Mouse (Mus musculus): Measurements from ENCODE around the gene Ppfibp2.

The Ppfibp2 gene

DNA sequence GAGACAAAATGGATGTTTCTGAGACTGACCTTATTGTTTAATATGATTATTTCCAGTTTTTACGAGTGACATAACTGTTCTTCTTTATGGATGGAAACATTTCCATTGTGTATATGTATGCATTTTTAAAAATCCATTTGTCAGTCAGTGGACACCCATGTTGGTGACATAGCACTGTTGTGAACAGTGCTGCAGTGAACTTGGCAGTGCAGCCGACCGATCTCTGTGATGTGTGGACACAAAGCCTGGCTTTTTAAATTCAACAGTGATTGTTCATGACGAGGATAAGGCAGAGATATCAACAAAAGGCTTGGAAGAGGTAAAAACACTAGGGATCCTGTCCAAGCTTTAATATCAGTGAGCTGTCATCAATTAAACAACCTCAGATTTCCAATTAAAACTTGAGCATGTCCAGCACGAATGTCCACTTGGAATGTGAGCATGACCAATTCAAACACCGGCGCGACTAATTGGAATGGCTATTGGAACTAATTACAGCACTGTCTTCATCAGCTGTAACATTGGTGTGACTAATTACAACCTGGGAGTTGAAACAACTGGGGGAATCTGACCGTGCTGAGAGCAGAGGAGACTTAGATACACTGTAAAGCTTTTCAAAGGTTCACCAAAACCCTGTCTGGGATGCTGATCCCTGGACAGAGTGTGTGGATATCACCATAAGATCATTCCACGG, 99.4 kb downstream of the Ppfibp2 start:
- in situ Hi-C loops (cut with MboI; ENCODE audit: low sequenced_read_pairs) = no loop called here

DNA sequence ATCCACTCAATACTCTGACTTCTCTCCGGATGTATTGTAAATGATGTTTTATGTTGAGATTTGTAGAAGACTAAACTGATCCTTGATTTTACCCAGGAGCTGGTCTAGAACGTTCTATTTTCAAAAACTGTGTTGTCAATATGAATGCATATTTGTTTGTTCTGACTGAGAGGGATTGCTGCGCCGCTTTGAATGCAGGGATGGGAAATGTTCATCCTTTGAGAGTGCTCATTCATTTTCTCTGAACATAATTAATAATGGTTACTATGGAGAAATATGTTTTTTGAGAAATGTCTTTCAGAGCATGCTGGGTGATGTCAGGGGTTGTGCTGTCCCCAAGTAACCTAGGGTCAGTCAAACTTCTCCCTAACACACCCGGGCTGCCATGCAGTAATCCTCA, 102.1 kb downstream of the Ppfibp2 start:
- in situ Hi-C loops (cut with MboI; ENCODE audit: low sequenced_read_pairs) = no loop called here

DNA sequence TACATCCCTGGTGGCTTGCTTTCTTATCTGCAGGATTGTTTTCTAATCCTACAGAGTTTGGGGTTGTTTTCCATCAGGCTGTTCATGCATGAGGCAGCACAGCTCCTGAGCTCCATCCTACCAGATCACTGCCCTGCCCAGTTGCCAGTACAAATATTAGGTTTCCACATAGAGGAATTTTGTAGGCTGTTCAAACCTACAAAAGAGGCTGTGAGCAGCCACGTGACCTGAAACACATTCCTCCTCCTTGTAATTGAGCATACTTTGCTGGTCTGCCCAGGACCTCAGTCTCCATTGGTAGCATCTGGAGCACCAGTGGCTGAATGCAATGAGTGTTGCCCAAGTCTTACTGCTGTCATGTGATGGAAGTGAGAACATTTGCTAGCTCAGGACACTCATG, 104.9 kb downstream of the Ppfibp2 start:
- in situ Hi-C loops (cut with MboI; ENCODE audit: low sequenced_read_pairs) = no loop called here

DNA sequence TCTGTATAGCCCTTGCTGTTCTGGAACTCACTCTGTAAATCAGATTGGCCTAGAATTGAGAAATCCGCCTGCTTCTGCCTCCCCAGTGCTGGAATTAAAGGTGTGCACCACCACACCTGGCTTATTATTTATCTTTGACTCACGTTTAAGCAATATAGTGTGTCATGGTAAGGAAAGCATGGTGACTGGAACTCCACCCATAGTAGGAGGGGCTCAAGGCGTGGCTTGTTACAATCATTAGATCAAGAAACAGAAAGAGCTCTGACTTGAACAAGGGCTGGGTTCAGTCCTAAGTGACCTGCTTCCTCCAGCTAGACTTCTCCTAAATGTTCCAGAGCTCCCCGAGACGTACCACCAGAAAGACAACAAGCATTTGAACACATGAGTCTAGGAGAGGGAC, 105.6 kb downstream of the Ppfibp2 start:
- in situ Hi-C loops (cut with MboI; ENCODE audit: low sequenced_read_pairs) = no loop called here

DNA sequence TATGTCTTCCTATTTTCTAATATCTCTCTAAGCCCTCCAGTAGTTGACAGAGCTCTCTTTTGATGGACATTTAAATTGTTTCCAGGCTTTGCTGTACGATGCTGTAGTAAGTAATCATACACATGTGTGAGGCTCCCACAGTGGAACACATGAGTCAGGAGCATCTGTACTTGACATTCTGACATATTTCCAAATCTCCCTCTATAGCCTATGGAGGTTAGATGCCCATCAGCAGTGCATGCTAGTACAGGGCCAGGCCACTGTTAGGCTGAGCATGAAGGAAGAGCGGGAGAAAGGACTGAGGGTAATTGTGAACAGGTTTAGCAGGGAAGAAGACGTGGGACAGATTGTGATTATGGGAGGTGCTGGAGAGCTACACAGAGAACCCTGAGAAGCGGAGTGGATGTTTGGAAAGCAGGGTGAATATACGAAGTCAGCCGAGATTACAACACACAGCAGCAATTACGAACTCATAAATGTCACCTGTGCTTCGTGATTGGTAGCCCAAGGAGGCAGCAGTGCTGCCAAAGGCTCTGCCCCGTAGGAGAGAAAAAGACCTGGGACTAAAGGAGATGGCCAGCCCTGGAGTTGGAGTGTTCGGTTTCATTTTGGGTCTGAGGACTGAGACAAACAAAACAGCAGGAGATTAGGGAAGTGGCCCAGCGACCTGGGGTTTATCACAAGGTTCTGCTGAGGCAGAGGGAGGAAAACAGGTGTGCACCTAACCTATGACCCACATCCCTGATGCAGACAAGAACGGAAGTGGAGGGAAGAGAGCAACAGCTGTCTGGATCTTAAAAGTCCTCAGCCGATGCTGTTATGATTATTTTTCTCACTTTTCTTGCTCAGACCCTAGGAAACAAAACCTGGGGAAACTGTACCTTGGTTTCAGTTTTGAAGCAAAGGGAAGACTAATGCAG, 107.7 kb downstream of the Ppfibp2 start:
- in situ Hi-C loops (cut with MboI; ENCODE audit: low sequenced_read_pairs) = no loop called here

DNA sequence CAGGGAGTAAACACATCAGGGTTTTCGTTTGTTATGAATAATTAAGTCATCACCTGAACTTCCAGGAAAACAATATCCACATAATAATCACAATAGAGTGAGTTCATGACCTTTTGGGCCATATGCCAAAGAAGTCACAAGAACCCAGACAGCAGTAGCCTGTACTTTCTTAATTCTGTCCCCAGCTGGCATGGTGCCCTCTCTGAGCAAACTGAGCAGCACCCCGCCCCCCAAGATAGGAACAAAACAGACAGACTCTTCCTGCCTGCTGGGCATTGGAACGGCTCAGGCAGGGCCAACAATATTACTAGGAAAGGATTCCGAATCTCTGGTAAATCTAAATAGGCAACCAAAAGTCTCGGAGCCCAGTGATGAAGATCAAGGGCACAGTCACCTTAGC, 110.9 kb downstream of the Ppfibp2 start:
- in situ Hi-C loops (cut with MboI; ENCODE audit: low sequenced_read_pairs) = no loop called here

DNA sequence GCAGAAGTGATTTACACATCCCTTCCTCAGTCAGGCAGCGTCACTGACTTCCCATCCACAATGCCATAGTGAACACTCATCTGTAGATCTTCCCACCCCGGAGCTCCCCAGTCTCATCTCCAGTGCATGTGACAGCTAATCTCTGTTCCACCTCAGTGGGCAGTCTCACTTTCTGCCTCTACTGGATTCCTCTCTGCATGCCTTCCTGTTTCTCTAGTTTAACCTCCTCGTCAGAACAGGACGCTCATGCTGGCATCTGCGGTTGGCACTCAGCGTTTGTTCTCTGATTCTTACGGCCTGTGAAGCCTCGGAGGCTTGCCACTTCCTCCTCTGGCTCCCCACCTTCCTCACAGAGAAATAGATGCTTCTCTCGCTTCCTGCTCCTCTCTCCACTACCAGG, 112.6 kb downstream of the Ppfibp2 start:
- in situ Hi-C loops (cut with MboI; ENCODE audit: low sequenced_read_pairs) = no loop called here

DNA sequence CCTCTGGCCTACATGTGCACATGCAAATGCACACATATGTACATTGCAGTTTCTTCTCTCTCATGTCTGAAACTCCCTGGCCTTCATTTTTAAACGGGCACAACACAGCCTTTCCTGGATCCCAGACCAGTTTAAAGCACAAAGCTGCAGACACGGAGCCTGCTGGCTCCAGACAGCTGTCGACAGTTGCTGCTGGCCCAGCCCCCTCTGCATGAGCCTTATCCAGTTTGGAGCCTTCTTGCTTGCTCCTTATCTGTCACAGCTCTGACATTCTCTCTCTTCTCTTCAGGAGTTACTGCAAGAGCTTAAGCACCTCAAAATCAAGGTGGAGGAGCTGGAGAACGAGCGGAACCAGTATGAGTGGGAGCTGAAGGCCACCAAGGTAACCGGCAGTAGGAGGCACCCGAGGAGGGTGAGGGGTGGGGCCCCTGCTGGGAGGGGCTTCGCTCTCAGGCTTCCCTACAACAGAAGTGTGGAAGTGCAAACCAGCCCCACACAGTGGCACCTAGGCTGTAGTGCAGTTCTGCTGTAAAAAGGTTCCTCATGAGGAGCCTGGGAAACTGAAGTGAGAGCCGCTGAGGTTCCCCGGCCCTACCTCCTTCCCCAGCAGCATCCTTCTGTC, 113.6 kb downstream of the Ppfibp2 start:
- in situ Hi-C loops (cut with MboI; ENCODE audit: low sequenced_read_pairs) = no loop called here

DNA sequence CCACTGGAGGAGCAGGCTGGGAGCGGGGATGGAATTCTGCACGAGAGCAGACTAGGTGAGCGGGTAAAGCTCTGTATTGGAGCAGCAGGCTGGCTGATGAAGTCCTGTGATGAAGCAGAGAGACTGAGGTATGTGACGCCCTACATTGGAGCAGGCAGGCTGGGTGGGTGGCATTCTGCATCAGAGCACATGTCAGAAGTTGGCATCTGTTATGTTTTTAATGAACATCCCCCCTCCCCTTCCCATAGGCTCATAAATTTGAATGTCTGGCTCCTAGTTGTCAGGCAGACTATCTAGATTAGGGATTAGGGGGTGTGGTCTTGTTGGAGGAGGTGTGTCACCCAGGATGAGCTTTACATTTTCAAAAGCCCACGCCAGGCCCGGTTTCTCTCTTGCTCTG, 117.7 kb downstream of the Ppfibp2 start:
- in situ Hi-C loops (cut with MboI; ENCODE audit: low sequenced_read_pairs) = no loop called here

DNA sequence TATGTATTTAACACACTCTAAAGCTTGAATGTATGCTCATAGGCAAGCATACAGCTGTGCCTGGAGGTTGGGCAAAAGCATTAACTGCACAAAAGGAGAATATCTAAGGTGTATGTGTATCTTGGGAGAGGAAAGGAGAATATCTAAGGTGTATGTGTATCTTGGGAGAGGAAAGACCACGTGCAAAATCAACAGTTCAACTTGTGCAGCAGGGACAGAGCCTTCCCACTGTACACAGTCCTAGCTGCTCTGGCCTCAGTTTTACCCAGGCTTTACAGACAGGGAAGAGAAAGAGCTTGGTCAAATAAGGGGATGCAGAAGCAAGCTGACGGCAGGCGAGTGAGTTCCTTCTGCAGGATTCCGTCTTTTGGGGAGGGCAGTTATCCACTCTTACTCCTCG, 119.1 kb downstream of the Ppfibp2 start:
- in situ Hi-C loops (cut with MboI; ENCODE audit: low sequenced_read_pairs) = no loop called here

DNA sequence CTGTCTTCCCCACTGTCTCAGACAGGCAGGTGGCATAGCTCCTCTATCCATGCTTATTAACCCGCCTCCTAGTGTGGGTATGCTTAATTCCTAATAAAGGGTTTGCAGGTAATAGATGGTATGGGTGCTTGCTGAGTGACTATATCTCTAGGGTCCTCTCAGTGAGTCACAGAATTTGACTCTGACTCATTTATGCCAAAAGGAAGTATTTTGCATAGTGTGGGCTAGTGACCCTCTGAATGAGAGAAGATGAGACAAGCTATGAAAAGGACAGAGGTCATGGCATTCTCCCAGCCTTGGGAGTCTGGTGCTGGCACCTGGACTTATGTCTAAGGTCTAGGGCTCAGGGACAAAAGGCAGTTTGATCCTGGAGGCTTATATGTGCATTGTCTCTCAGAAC, 125.8 kb downstream of the Ppfibp2 start:
- in situ Hi-C loops (cut with MboI; ENCODE audit: low sequenced_read_pairs) = no loop called here

DNA sequence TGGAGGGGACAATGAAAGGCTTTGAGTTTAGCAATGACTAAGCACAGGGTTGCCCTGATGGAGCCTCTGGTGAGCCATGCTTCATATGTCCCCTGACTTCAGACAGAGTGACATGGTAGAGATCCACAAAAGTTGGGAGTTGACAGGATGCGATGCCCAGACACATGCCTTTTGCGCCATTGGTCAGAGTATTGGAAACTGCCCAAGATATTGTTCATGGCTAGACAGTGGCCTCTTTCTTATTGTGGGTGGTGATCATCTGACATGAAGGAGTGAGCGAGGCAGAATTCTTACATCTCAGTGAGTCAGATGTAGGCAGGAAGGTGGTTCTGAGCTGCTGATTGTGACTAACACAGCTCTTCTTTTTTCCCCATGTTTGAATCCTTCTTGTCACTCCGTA, 127.5 kb downstream of the Ppfibp2 start:
- in situ Hi-C loops (cut with MboI; ENCODE audit: low sequenced_read_pairs) = no loop called here

DNA sequence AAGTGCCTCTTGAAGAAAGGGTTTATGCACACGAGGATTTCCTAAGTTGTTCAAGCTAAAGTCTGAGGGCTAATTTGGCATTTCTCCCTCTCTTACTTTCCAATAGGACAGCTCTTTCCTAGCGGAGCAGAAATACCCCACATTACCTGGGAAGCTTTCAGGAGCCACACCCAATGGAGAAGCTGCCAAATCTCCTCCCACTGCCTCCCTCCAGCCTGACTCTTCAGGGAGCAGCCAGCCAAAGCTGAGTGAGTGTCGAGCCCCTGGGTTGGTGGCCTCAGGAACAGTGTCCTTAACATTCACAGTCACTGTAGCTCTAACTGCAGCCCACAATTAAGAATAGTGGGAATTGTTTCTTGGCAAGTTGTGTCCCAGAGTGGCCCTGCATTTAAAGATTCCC, 132.5 kb downstream of the Ppfibp2 start:
- in situ Hi-C loops (cut with MboI; ENCODE audit: low sequenced_read_pairs) = no loop called here

DNA sequence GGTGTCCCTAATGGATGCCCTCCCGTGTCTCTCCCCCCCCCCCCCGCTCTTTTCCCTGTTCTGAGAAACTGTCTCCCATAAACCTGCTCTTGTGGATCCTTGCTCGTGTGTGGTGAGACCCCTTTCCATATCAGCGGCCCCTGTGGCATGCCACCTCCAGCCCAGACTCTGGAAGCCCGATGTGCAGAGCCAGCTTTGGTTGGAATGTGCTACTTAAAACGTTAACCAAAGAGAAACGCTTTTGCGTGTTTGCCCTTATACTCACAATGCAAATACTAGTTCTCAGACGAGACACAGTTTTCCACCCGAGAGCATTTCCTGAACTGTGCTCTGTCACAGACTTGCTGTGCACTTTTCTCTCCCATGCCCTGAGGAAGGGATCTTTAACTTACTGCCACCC, 135.6 kb downstream of the Ppfibp2 start:
- in situ Hi-C loops (cut with MboI; ENCODE audit: low sequenced_read_pairs) = no loop called here

DNA sequence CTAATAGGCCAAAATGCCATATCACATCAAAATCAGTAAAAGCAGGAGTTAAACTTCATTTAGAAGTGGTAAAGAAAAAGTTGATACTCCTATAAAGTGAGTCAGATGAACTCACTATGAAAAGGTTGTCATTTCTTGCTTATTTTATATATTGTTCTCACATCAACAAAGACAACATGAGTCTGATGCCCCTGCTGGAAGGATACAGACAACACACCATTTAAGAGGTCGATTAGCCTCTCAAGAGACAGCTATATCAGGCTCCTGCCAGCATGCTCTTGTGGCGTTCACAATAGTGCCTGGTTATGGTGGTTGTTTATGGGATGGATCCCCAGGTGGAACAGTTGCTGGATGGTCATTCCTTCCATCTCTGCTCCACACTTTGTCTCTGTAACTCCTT, 138.2 kb downstream of the Ppfibp2 start:
- in situ Hi-C loops (cut with MboI; ENCODE audit: low sequenced_read_pairs) = no loop called here

DNA sequence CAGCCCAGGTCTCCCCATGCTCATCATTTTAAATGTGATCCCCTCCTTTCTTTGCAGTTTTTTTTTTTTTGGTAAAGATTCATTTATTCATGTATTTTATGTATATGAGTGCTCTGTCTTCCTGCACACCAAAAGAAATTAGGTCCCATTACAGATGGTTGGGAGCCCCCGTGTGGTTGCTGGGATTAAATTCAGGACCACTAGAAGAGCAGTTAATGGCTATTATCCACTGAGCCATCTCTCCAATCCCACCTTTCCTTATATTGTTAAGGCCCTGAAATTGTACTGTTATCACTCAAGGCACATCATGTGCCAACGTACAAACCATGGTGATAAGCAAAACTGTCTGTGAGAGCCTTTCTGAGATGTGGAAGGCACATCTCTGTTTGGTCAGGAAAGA, 143.7 kb downstream of the Ppfibp2 start:
- in situ Hi-C loops (cut with MboI; ENCODE audit: low sequenced_read_pairs) = no loop called here

DNA sequence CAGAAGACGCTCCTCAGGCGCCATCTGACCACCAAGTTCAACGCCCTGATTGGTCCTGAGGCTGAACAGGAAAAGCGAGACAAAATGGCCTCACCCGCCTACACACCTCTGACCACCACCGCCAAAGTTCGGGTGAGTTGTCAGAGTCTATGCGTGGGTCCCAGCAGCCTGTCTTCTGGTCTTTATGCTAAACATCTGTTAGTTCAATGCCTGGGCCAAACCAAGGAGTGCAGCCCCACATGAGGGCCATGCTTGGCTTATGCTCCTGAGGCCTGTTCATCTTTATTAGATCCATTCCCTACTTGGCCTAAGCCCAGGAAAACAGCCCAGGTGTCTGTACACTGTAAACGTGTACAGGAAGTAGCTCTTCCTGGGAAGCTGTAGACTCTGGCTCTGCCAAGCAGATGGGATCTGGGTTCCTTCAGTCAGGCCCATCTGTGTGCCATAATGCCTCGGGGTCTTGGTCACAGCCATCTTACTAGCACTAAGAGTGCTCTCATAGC, 148.0 kb downstream of the Ppfibp2 start:
- in situ Hi-C loops (cut with MboI; ENCODE audit: low sequenced_read_pairs) = no loop called here

DNA sequence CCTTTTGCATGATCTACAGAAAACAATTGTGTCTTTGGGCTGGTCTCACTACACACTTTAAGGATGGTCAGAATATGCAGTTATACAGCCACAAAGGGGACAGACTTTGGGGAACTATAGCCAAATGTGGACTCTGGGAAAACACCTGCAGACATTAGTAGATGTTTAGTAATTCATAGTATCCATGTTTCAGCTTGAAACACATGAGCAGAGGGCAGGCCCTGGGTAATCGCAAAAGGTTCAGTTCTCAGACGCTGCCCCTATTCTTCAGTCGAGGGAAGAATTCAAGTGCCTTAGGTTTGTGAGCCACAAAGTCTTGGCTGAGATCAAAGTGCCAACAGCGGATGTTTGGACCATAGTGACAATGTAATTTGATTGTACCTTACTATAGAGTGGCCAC, 149.4 kb downstream of the Ppfibp2 start:
- in situ Hi-C loops (cut with MboI; ENCODE audit: low sequenced_read_pairs) = no loop called here

DNA sequence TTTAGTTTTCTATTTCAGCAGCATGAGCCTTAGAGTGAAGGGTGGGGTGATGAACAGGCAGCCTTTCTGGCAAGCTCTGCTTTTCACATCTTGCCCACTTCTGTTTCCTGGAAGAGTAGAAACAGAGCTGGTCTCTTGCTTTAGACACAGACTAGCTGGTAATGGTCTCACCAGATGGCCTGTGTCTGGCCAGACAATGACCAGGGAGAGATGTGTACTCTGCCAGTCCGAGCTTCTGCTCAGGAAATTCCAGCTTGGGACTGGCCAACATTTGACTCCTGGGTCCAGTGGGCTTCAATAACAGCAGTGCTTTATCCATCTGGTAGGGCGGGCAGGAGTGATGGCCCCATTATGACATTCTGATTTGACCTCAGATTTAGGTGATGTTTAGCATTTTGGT, 150.1 kb downstream of the Ppfibp2 start:
- in situ Hi-C loops (cut with MboI; ENCODE audit: low sequenced_read_pairs) = no loop called here

DNA sequence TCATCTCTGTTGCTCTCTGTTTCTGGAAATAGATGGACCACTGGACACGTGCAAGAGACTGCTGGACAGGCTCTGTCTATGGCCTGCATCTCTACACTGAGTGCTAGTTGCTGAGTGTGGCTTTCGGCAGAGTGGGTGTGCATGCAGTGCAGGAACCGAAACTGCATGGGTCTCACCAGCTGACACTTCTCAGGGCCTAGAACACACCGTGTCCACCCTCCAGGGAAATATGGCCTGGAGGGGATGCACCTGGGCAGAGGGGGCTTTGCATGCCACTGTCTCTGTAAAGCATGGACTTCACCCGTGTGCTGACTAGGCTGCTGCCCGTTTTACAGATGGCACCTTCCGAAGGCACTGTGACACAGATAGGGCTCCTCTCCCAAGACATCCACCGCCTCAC, 151.0 kb downstream of the Ppfibp2 start:
- in situ Hi-C loops (cut with MboI; ENCODE audit: low sequenced_read_pairs) = no loop called here

DNA sequence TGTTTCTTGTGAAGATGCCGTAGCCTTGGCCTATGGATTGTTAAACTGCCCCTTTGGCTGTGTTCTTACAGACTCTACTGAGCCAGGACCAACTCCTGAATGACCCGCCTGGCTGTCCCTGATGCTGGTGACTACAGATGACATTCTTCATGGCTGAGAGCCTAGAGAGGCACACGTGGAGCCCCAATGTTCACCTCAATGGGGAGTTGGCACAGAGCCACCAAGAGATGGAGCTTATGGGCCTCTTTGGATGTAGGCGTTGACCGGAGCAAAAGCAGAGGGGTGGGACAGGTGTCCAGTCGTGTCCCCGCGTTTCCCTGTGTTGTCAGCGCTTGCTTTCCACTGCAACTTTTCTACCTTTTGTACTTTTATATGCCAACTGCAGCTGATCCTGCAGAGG, 152.5 kb downstream of the Ppfibp2 start:
- in situ Hi-C loops (cut with MboI; ENCODE audit: low sequenced_read_pairs) = no loop called here

DNA sequence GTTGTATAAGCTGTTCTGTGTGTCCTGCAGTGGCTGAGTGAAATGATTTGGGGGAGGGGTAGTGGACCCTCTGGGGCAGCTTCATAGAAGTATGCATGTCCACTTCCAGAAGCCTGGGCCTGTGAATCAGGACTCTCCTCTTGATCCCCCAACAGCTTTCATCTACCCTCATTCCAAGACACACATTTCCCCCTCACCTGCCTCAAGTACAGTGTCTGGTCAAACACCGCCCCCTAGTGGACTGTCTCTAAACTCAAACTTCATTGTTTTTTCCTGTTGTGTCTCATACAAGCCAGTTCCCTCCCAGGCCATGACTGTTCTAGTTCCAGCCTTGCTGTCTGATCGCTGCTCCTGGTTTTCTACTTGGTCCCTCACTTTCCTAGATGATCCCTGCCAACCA, 152.9 kb downstream of the Ppfibp2 start:
- in situ Hi-C loops (cut with MboI; ENCODE audit: low sequenced_read_pairs) = no loop called here

Data from CH12F3 (cell line).